Mouse (Mus musculus) erythroblast, embryonic 14.5 days (primary cell): ENCODE results near the gene Gpm6a.

ENCODE experiments used
- GATA1 ChIP-seq: IDR thresholded peaks from 2 replicates; pipeline ENCODE4 v1.6.1; 2012; ENCODE audit warnings: low read length, inconsistent platforms, mixed read lengths
- TAL1 ChIP-seq: IDR thresholded peaks from 3 replicates; pipeline ENCODE4 v1.6.1; 2012; ENCODE audit warnings: low read length, inconsistent platforms, mixed read lengths

DNA sequence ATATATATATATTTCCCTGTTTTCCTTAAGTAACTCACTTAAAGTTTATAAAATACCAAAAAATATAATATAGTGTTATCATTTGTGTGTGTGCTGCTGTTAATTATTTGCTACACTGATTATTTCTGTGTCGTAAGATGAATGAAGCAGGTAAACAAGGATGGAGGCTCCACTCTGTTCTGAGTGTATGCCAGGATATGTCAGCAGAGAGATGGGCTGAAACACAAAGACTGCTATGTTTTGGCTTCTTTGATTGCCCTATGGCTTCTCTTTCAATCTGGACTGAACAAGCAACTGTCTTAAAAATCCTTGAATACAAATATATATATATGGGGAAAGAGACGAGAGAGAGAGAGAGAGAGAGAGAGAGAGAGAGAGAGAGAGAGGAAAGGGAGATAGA lies 1.3 kb upstream of the Gpm6a start:
- no peak for TF ChIP-seq TAL1
- no peak for TF ChIP-seq GATA1
